In genomic region chr11:61956572-61957295, GRCm38 (mm10) we compare ENCODE assay signal across 8 mouse cellular contexts. TPM values are rescaled to one million over a fixed set of nuclear protein-coding genes. Genes with fewer than 3 reads are reported as not detected.
DNase-seq lines count a peak whose midpoint lies in the region; ATAC-seq lines count a peak whose summit lies in the region.

TSS of gene Specc1 (plus strand) at chr11:61956763.

- peak; percentile 98 for ATAC-seq in hindbrain, embryonic 16.5 days

- DNase-seq in ZHBTc4 (ENCODE audit: low read depth, low spot score): peak; percentile 95
- peak; percentile 97 to 98 for DNase-seq in cerebellum, postnatal 4 days (ENCODE audit: low spot score in 2 of 2)
- DNase-seq in gastrocnemius, adult 18-20 months (ENCODE audit: low spot score): peak; percentile 91
- DNase-seq in left cerebral cortex, adult 11 months (ENCODE audit: low spot score): peak; percentile 87
- DNase-seq in lung, postnatal 36 days: peak; percentile 89
- peak; percentile 95 for DNase-seq in retina, embryonic 14.5 days (ENCODE audit: low spot score)
- peak; percentile 88 to 91 for DNase-seq in thymus, postnatal 36 days

- peak within 1 kb of the TSS; percentile 66 for H3K9ac ChIP-seq in hindbrain, embryonic 16.5 days (ENCODE audit: low read depth, low read length)

- H3K4me1 ChIP-seq in hindbrain, embryonic 16.5 days (ENCODE audit: control insufficient read depth, insufficient read depth, low read depth, low read length): no peaks in the 10 kb centered on the region

- peaks cover 5% of the 10 kb centered on the region; the same call in 1 of the 2 replicates for H3K27me3 ChIP-seq in hindbrain, embryonic 16.5 days (replicated peaks; ENCODE audit: control insufficient read depth, insufficient read depth, low read length)

- WGBS in hindbrain, embryonic 16.5 days: 1% methylated on average over 49 of the region's 58 CpGs

- H3K9me3 ChIP-seq in hindbrain, embryonic 16.5 days (ENCODE audit: control insufficient read depth, low read length): no peaks in the 10 kb centered on the region

- no peaks in the 10 kb centered on the region for H3K36me3 ChIP-seq in hindbrain, embryonic 16.5 days (ENCODE audit: control insufficient read depth, insufficient read depth, low read length)

- H3K4me2 ChIP-seq in hindbrain, embryonic 16.5 days (ENCODE audit: low read length): peak within 1 kb of the TSS; percentile 98

- peak within 1 kb of the TSS; percentile 67 for H3K4me3 ChIP-seq in hindbrain, embryonic 16.5 days (ENCODE audit: low read length)

- H3K27ac ChIP-seq in hindbrain, embryonic 16.5 days (ENCODE audit: low read depth, low read length): 0 out of 2 replicates have a peak within 1 kb of the TSS, but pooled peaks have one; percentile 18

RNA-seq across cellular contexts. Expression of gene Specc1, which starts in this region (rescaled TPM):
- 1 to 10 TPM in 1 of 2 experiments, under 1 TPM in 1; 0.98 to 2.3 TPM for total RNA-seq in gastrocnemius, adult 18-20 months (2021)
- polyA plus RNA-seq in hindbrain, embryonic 16.5 days (2015; fragmentation: Nextera tagmentation; extraction: Ambion mirVana): 12.3 and 14.3 TPM in 2 replicates

Comparison
In these comparisons a context has a peak if more than half of its experiments do, and no peak if none do; other contexts are left out.
1. Peak in every context shown above with its lines: DNase-seq, ATAC-seq, H3K4me3 ChIP-seq and H3K27ac ChIP-seq.